9 mouse cellular contexts compared by ENCODE assay signal in genomic region chr13:53201628-53202438, GRCm38 (mm10).
A peak's percentile ranks its signal among the peaks of the same experiment; 100 is the strongest.
DNase-seq lines count a peak whose midpoint lies in the region; ATAC-seq and TF ChIP-seq lines count a peak whose summit lies in the region.
"Had no signal": no experiment of that assay in that cellular context is flagged by ENCODE, and none has a peak within 500 bp of the region (broad histone marks: within the 10 kb centered on the region; RNA-seq: fewer than 3 reads in every experiment).

No protein-coding gene starts in this region.

- H3K9ac ChIP-seq in hindbrain, postnatal 0 days (replicated peaks; ENCODE audit: low read length): 0 out of 2 replicates have a peak overlapping the region, but pooled peaks have one; percentile 9
- H3K9ac ChIP-seq in lung, embryonic 15.5 days: no peak overlapping the region
- H3K9ac ChIP-seq in stomach, postnatal 0 days (ENCODE audit: low read length): peak overlapping the region; percentile 48; the same call in 1 of the 2 replicates

- WGBS in hindbrain, postnatal 0 days: 15% methylated on average over 18 of the region's 18 CpGs
- WGBS in lung, embryonic 15.5 days: 4% methylated on average over 18 of the region's 18 CpGs
- 19% methylated on average over 18 of the region's 18 CpGs for WGBS in stomach, postnatal 0 days

- DNase-seq in adrenal gland, adult 2 months: peak; percentile 64
- peak; percentile 84 for DNase-seq in embryo, embryonic 10.5 days (ENCODE audit: low spot score)
- peak; percentile 33 to 69 for DNase-seq in gastrocnemius, postnatal 4 days (ENCODE audit: low spot score in 2 of 2)
- DNase-seq in hindbrain, postnatal 0 days (ENCODE audit: low spot score): peak; percentile 70
- peak; percentile 57 for DNase-seq in stomach, postnatal 0 days (ENCODE audit: low spot score)
- no peak for DNase-seq in c-Kit-positive CD71-positive TER-119-positive erythroid progenitor cells, embryonic 14.5 days (ENCODE audit: low spot score)

- ATAC-seq in hindbrain, postnatal 0 days: peak; percentile 56
- ATAC-seq in lung, embryonic 15.5 days (ENCODE audit: borderline replicate concordance, extremely low read depth, low FRiP score, low TSS enrichment): peak; percentile 63; the same call in 1 of the 2 replicates
- peak; percentile 57; the same call in 1 of the 2 replicates for ATAC-seq in stomach, postnatal 0 days (ENCODE audit: low FRiP score, low TSS enrichment)
- no peak for ATAC-seq in megakaryocyte, adult 5-6 weeks (ENCODE audit: poor library complexity, severe bottlenecking)

- no peaks in the 10 kb centered on the region for H3K9me3 ChIP-seq in hindbrain, postnatal 0 days (ENCODE audit: low read length)
- no peaks in the 10 kb centered on the region for H3K9me3 ChIP-seq in lung, embryonic 15.5 days
- H3K9me3 ChIP-seq in stomach, postnatal 0 days (ENCODE audit: control insufficient read depth, low read length): no peaks in the 10 kb centered on the region

- H3K27me3 ChIP-seq in hindbrain, postnatal 0 days (ENCODE audit: insufficient read depth, low read length): no peaks in the 10 kb centered on the region
- H3K27me3 ChIP-seq in lung, embryonic 15.5 days: no peaks in the 10 kb centered on the region
- no peaks in the 10 kb centered on the region for H3K27me3 ChIP-seq in stomach, postnatal 0 days (ENCODE audit: control insufficient read depth, insufficient read depth, low read length)

- no peaks in the 10 kb centered on the region for H3K36me3 ChIP-seq in hindbrain, postnatal 0 days (ENCODE audit: insufficient read depth, low read length)
- H3K36me3 ChIP-seq in lung, embryonic 15.5 days: no peaks in the 10 kb centered on the region
- no peaks in the 10 kb centered on the region for H3K36me3 ChIP-seq in stomach, postnatal 0 days (ENCODE audit: control insufficient read depth, insufficient read depth, low read length)

- no peak for TF ChIP-seq EP300 in stomach, postnatal 0 days (optimal IDR thresholded peaks at IDR 0.05)

- TF ChIP-seq CTCF in hindbrain, postnatal 0 days (IDR thresholded peaks at IDR 0.05; ENCODE audit: low read depth): 0 out of 2 replicates have a peak, but pooled peaks have one; percentile 11
- no peak for TF ChIP-seq CTCF in stomach, postnatal 0 days (IDR thresholded peaks at IDR 0.05; ENCODE audit: low read depth)

- 0 out of 2 replicates have a peak overlapping the region, but pooled peaks have one; percentile 1 for H3K4me2 ChIP-seq in hindbrain, postnatal 0 days (ENCODE audit: low read depth, low read length)
- H3K4me2 ChIP-seq in lung, embryonic 15.5 days: peak overlapping the region; percentile 37
- 0 out of 2 replicates have a peak overlapping the region, but pooled peaks have one; percentile 12 for H3K4me2 ChIP-seq in stomach, postnatal 0 days (replicated peaks; ENCODE audit: low read depth)

- no peak overlapping the region for H3K4me3 ChIP-seq in hindbrain, postnatal 0 days (ENCODE audit: low read length)
- H3K4me3 ChIP-seq in lung, embryonic 15.5 days: no peak overlapping the region
- H3K4me3 ChIP-seq in stomach, postnatal 0 days (ENCODE audit: low read depth, low read length): no peak overlapping the region

- peak overlapping the region; percentile 60; the same call in 1 of the 2 replicates for H3K27ac ChIP-seq in hindbrain, postnatal 0 days
- H3K27ac ChIP-seq in lung, embryonic 15.5 days: peak overlapping the region; percentile 89
- H3K27ac ChIP-seq in stomach, postnatal 0 days (replicated peaks): peak overlapping the region; percentile 70; the same call in 1 of the 2 replicates
- H3K27ac ChIP-seq: macrophage had no signal

- peaks cover 8% of the 10 kb centered on the region; the same call in 1 of the 2 replicates for H3K4me1 ChIP-seq in hindbrain, postnatal 0 days (ENCODE audit: insufficient read depth, low read length)
- peaks cover 62% of the 10 kb centered on the region for H3K4me1 ChIP-seq in lung, embryonic 15.5 days
- peaks cover 6% of the 10 kb centered on the region for H3K4me1 ChIP-seq in stomach, postnatal 0 days (replicated peaks; ENCODE audit: control insufficient read depth, insufficient read depth)
